Mouse (Mus musculus): ENCODE measurements around the gene Etv2.

DNA sequence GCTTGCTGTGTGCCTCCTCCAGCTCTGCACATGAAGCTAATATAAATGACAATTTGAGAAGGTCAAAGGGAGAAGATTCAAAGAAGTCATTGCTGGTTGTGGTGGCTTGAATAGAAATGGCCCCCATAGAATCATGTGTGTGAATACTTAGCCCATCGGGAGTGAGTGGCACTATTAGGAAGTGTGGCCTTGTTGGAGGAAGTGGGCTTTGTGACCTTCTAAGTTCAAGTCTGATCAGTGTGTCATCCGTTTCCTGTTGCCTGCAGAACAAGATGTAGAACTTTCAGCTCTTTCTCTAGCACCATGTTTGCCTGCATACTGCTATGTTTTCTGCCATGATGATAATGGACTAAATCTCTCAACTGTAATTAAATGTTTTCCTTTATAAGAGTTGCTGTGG lies 47.8 kb upstream of the Etv2 start:
- TF ChIP-seq MAX (IDR thresholded peaks at IDR 0.05; ENCODE audit: low read depth) (no peak), POLR2A (IDR thresholded peaks at IDR 0.05; ENCODE audit: insufficient read length, low read depth) (no peak), SRF (IDR thresholded peaks at IDR 0.05; ENCODE audit: control insufficient read depth, insufficient read length, low read depth) (no peak), E2F4 (IDR thresholded peaks at IDR 0.05; ENCODE audit: insufficient read depth) (no peak), POLR2AphosphoS2 (IDR thresholded peaks at IDR 0.05; ENCODE audit: insufficient read length, low read depth) (no peak), MYOG (IDR thresholded peaks at IDR 0.05; ENCODE audit: control insufficient read depth in 1 of 3, insufficient read depth in 1 of 3, insufficient read length in 2 of 3, low read depth in 2 of 3) (no peak), CEBPB (IDR thresholded peaks at IDR 0.05; ENCODE audit: insufficient read depth, poor library complexity, severe bottlenecking) (no peak), USF1 (IDR thresholded peaks at IDR 0.05; ENCODE audit: low read depth) (no peak), MYOD1 (IDR thresholded peaks at IDR 0.05; ENCODE audit: control insufficient read depth in 1 of 3, insufficient read length in 2 of 3, low read depth in 2 of 3) (no peak), TCF12 (IDR thresholded peaks at IDR 0.05; ENCODE audit: insufficient read depth, poor library complexity, severe bottlenecking) (no peak), REST (IDR thresholded peaks at IDR 0.05; ENCODE audit: insufficient read depth, insufficient read length) (no peak), TCF3 (IDR thresholded peaks at IDR 0.05; ENCODE audit: insufficient read length, low read depth) (no peak)
